Mouse (Mus musculus) spleen, adult 2 months (tissue): Measurements from ENCODE around the gene Ermp1.

Experiments
- CTCF ChIP-seq: fragments of 200-500 bp; IDR thresholded peaks from 2 replicates; pipeline ENCODE4 v1.5.1; 2011; ENCODE audit warnings: mild to moderate bottlenecking, inconsistent platforms; ENCODE audit not compliant: insufficient read depth, insufficient read length, insufficient replicate concordance; ENCODE audit errors: extremely low read depth
- POLR2A ChIP-seq: fragments of 200-500 bp; IDR thresholded peaks from 2 replicates; pipeline ENCODE4 v1.6.1; 2011; ENCODE audit warnings: low read depth, low read length, inconsistent platforms

DNA sequence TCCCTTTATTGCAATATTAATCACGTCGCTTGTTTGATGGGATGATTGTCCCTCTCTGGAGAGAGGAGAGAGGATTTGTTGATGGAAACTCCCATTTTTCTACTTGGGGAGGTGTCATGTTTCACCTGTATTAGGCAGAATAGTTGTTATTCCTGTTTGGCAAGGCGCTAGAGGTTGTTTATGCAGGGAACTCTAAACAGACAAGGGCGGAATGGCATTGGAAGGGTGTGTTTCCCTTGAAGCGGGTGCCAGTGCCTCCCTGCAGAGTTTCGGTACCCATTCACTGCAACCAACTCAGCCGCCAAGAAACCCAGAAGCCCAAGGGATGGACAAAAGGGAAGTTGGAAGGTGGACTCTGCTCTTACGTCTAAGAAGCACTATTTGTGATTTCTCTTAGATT is 15.6 kb upstream of the Ermp1 start:
- TF ChIP-seq CTCF = no peak
- no peak for TF ChIP-seq POLR2A
